12 mouse cellular contexts compared by ENCODE assay signal in the genomic region with DNA sequence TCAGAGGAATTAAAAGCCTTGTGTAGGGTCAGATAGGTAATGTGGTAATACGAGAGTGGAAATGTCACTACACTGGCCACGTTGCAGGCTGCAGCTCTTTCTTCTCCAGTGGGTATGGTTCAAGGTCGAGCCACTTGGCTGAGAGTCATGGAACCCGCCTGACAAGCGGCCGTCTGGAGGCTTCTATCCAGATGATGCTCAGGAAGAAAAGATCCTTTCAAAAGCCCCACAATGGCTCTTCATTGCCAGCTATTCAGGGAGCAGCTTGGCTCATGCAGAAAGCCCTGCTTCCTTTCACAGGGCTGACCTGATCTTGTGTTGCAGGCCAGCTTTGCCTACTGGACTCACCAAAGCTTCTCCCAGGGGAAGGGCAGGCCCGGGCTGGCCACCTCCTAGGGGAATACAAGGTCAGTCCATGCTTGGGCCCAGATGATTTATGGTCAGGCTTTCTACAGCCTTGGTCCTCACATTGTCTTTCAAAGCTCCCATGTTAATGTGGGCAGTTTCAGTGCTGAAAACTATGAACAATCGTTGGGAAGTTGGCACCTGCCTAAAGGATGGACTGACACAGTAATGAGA.
A peak's percentile ranks its signal among the peaks of the same experiment; 100 is the strongest.
DNase-seq lines count a peak whose midpoint lies in the region; ATAC-seq lines count a peak whose summit lies in the region.
"Had no signal": no experiment of that assay in that cellular context is flagged by ENCODE, and none has a peak within 500 bp of the region (broad histone marks: within the 10 kb centered on the region; RNA-seq: fewer than 3 reads in every experiment).

No protein-coding gene starts in this region.

- DNase-seq in cerebellum, adult 11-12 months = peak; percentile 16
- no peak for DNase-seq in cerebellum, adult 11 months
- DNase-seq in layer of hippocampus, adult 8-10 months (ENCODE audit: low spot score in 2 of 2) = peak; percentile 47 to 51
- no peak for DNase-seq in layer of hippocampus, adult 9-10 months (ENCODE audit: low spot score)
- DNase-seq in embryonic facial prominence, embryonic 10.5 days (ENCODE audit: low spot score) = no peak
- DNase-seq in right cerebral cortex, postnatal 25 days = no peak
- DNase-seq in spleen, postnatal 14 days (ENCODE audit: low spot score in 2 of 2) = no peak
- DNase-seq: cerebellum, adult 9-10 months; thymus, postnatal 25 days had no signal

- 77% methylated on average over 8 of the region's 8 CpGs for WGBS in embryonic facial prominence, embryonic 10.5 days
- 70% methylated on average over 8 of the region's 8 CpGs for WGBS in midbrain, embryonic 13.5 days

- H3K27ac ChIP-seq in embryonic facial prominence, embryonic 10.5 days (replicated peaks) = 0 out of 2 replicates have a peak overlapping the region, but pooled peaks have one; percentile 8
- no peak overlapping the region for H3K27ac ChIP-seq in midbrain, embryonic 13.5 days
- H3K27ac ChIP-seq: liver, embryonic 15.5 days had no signal

- no peak overlapping the region for H3K4me2 ChIP-seq in midbrain, embryonic 13.5 days (replicated peaks)
- H3K4me2 ChIP-seq: heart, embryonic 12.5 days; liver, embryonic 15.5 days had no signal

- no peak overlapping the region for H3K4me3 ChIP-seq in embryonic facial prominence, embryonic 10.5 days
- H3K4me3 ChIP-seq in midbrain, embryonic 13.5 days (replicated peaks) = no peak overlapping the region
- H3K4me3 ChIP-seq: heart, embryonic 12.5 days; liver, embryonic 15.5 days had no signal

- H3K9ac ChIP-seq in midbrain, embryonic 13.5 days (replicated peaks) = no peak overlapping the region
- H3K9ac ChIP-seq: heart, embryonic 12.5 days; liver, embryonic 15.5 days had no signal

- no peaks in the 10 kb centered on the region for H3K9me3 ChIP-seq in embryonic facial prominence, embryonic 10.5 days
- H3K9me3 ChIP-seq in midbrain, embryonic 13.5 days = no peaks in the 10 kb centered on the region
- H3K9me3 ChIP-seq: heart, embryonic 12.5 days; liver, embryonic 15.5 days had no signal

- H3K27me3 ChIP-seq in embryonic facial prominence, embryonic 10.5 days (replicated peaks; ENCODE audit: low read depth, poor library complexity, severe bottlenecking) = no peaks in the 10 kb centered on the region
- H3K27me3 ChIP-seq in midbrain, embryonic 13.5 days = no peaks in the 10 kb centered on the region
- H3K27me3 ChIP-seq: heart, embryonic 12.5 days; liver, embryonic 15.5 days had no signal

- ATAC-seq in midbrain, embryonic 13.5 days = 0 out of 2 replicates have a peak, but pooled peaks have one; percentile 45

- peaks cover 11% of the 10 kb centered on the region for H3K4me1 ChIP-seq in embryonic facial prominence, embryonic 10.5 days
- peaks cover 15% of the 10 kb centered on the region for H3K4me1 ChIP-seq in midbrain, embryonic 13.5 days (replicated peaks)
- H3K4me1 ChIP-seq: liver, embryonic 15.5 days had no signal

- H3K36me3 ChIP-seq in embryonic facial prominence, embryonic 10.5 days (replicated peaks) = no peaks in the 10 kb centered on the region
- H3K36me3 ChIP-seq in midbrain, embryonic 13.5 days = no peaks in the 10 kb centered on the region
- H3K36me3 ChIP-seq: heart, embryonic 12.5 days; liver, embryonic 15.5 days had no signal

Comparison
In these comparisons a context has a peak if more than half of its experiments do, and no peak if none do; other contexts are left out.
1. DNase-seq: peak in cerebellum, adult 11-12 months (single experiment) and layer of hippocampus, adult 8-10 months (2 of 2); none in cerebellum, adult 11 months (single experiment), layer of hippocampus, adult 9-10 months (single experiment), embryonic facial prominence, embryonic 10.5 days (single experiment), right cerebral cortex, postnatal 25 days (single experiment) and spleen, postnatal 14 days (0 of 2).